Mouse (Mus musculus): Measurements from ENCODE around the gene Cyp2d22.
A peak's percentile ranks its signal among the peaks of the same experiment; 100 is the strongest.
"Not testable (repeated sequence)": the region's sequence is repeated elsewhere in the genome, so short reads cannot be mapped to it uniquely, and the experiment has no call there.

Cyp2d22 gene

GRCm38 (mm10) chr15:82379871-82380713 is at the start of gene Cyp2d22:
TSS of gene Cyp2d22 (minus strand) at chr15:82380260.
- peak in 1 of 2 experiments; percentile 22 for DNase-seq (ENCODE audit: low spot score in 2 of 2)

- DNase-seq (ENCODE audit: low spot score in 2 of 2) = no peak
Measured at GRCm38 (mm10) chr15:82423471-82423870, 43.4 kb upstream of the Cyp2d22 start.

- no peak for DNase-seq (ENCODE audit: low spot score in 2 of 2)
Measured at GRCm38 (mm10) chr15:82422935-82423334, 42.9 kb upstream of the Cyp2d22 start.

GRCm38 (mm10) chr15:82418616-82419015 is 38.6 kb upstream of the Cyp2d22 start:
- no peak for DNase-seq (ENCODE audit: low spot score in 2 of 2)

- DNase-seq (ENCODE audit: low spot score in 2 of 2) = peak; percentile 33 to 89
Measured at GRCm38 (mm10) chr15:82416797-82417789, 37.0 kb upstream of the Cyp2d22 start.

- DNase-seq (ENCODE audit: low spot score in 2 of 2) = no peak
Measured at GRCm38 (mm10) chr15:82407536-82407935, 27.5 kb upstream of the Cyp2d22 start.

GRCm38 (mm10) chr15:82406981-82407380 is 26.9 kb upstream of the Cyp2d22 start, which contains the start of gene Cyp2d10:
TSS of gene Cyp2d10 (minus strand) at chr15:82407195.
- no peak for DNase-seq (ENCODE audit: low spot score in 2 of 2)

- DNase-seq (ENCODE audit: low spot score in 2 of 2) = no peak
Measured at GRCm38 (mm10) chr15:82404163-82404562, 24.1 kb upstream of the Cyp2d22 start.

GRCm38 (mm10) chr15:82403606-82404005 is 23.5 kb upstream of the Cyp2d22 start:
- DNase-seq (ENCODE audit: low spot score in 2 of 2) = no peak

- no peak for DNase-seq (ENCODE audit: low spot score in 2 of 2)
Measured at GRCm38 (mm10) chr15:82402741-82403140, 22.7 kb upstream of the Cyp2d22 start.

GRCm38 (mm10) chr15:82402106-82402505 is 22.0 kb upstream of the Cyp2d22 start:
- DNase-seq (ENCODE audit: low spot score in 2 of 2) = no peak

- no peak for DNase-seq (ENCODE audit: low spot score in 2 of 2)
Measured at GRCm38 (mm10) chr15:82401516-82401915, 21.5 kb upstream of the Cyp2d22 start.

GRCm38 (mm10) chr15:82395955-82396354 is 15.9 kb upstream of the Cyp2d22 start:
- not testable (repeated sequence) for DNase-seq (ENCODE audit: low spot score in 2 of 2)

- DNase-seq (ENCODE audit: low spot score in 2 of 2) = not testable (repeated sequence)
Measured at GRCm38 (mm10) chr15:82393922-82394321, 13.9 kb upstream of the Cyp2d22 start, which contains the start of gene Cyp2d11. TSS of gene Cyp2d11 (minus strand) at chr15:82394022.

GRCm38 (mm10) chr15:82389916-82390315 is 9.9 kb upstream of the Cyp2d22 start:
- not testable (repeated sequence) for DNase-seq (ENCODE audit: low spot score in 2 of 2)

- no peak for DNase-seq (ENCODE audit: low spot score in 2 of 2)
Measured at GRCm38 (mm10) chr15:82385729-82386128, 5.7 kb upstream of the Cyp2d22 start.

- no peak for DNase-seq (ENCODE audit: low spot score in 2 of 2)
Measured at GRCm38 (mm10) chr15:82382441-82382840, 2.4 kb upstream of the Cyp2d22 start.

- DNase-seq (ENCODE audit: low spot score in 2 of 2) = no peak
Measured at GRCm38 (mm10) chr15:82380714-82381062, 628 bp upstream of the Cyp2d22 start.

GRCm38 (mm10) chr15:82379511-82379870 is 569 bp downstream of the Cyp2d22 start:
- no peak for DNase-seq (ENCODE audit: low spot score in 2 of 2)

GRCm38 (mm10) chr15:82378261-82379180 is 1.5 kb downstream of the Cyp2d22 start:
- no peak for DNase-seq (ENCODE audit: low spot score in 2 of 2)

- no peak for DNase-seq (ENCODE audit: low spot score in 2 of 2)
Measured at GRCm38 (mm10) chr15:82377701-82378100, 2.4 kb downstream of the Cyp2d22 start.
